Mouse (Mus musculus) forelimb bud, embryonic 11.5 days (tissue): Measurements from ENCODE around the gene Spcs2.
"Not testable (repeated sequence)": the region's sequence is repeated elsewhere in the genome, so short reads cannot be mapped to it uniquely, and the experiment has no call there.

ENCODE experiments used
- DNase-seq: peaks from one replicate; pipeline ENCODE4 v3.0.0-alpha.2; 2012; ENCODE audit warnings: low read depth, low spot score

The Spcs2 gene

DNA sequence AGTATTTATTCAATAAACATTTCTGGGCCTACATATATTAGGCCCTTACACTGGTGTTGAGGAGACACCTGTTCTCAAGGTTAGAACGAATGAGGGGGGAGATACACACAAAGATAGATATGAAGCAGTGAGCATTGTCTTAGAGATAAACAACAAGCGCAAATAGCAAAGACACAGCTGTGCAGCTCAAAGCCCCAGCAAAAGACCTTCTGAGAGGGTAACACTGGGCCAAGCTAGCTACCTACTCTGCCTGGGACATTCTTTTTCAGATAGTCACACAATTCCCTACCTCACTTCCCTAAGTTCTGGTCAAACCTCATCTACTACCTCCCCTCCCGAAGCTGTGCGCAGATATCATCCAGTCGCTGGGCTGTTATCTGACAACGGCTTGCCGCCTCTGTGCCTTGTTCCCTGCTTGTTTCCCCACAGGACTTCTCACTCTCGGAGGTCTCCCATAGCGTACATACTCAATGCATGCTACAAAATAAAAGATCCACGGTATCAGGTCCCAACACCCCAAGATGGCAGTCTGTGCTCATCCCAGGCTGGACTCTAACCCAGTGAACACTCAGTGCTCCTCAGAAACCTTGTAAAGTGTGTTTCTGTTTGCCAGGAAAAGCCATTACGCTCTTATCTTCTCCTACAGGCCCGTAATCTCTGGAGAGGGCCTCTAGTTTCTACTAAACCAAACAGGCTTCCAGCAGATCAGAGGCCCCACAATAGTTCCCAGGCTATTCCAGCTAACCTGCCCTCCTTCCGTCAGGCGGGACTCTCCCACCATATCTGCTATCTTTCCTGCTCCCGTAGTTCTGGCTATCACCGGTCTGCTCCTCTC, 38.4 kb downstream of the Spcs2 start:
- DNase-seq = no peak

DNA sequence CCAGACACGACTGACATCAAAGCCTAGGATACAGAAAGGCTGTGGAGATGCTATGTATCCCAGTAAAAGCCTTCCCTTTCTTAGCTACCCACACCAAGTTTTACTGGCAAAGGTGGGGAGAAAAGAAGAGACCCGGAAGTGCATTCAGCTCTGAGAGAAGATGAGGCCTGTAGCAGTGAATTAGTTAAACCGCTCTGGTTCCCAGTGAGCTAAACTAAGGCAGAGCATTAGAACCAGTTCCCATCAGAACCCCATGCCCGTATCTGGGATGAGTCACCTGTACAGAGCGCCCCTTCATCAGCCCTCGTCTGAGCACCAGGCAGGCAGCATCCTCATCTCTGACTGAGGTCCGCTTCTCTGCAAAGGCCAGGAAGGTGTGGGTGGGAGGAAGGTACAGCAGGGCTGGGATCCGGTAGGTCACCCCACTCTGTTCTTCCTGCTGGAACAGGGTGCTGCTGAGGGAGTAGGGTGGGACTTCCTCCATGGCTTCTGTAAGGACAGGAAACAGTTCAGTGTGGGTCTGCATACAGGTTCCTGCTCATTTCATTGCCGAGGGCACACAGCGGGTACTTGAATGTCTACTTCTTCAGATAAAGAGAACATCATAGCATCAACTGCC, 40.1 kb downstream of the Spcs2 start:
- no peak for DNase-seq

DNA sequence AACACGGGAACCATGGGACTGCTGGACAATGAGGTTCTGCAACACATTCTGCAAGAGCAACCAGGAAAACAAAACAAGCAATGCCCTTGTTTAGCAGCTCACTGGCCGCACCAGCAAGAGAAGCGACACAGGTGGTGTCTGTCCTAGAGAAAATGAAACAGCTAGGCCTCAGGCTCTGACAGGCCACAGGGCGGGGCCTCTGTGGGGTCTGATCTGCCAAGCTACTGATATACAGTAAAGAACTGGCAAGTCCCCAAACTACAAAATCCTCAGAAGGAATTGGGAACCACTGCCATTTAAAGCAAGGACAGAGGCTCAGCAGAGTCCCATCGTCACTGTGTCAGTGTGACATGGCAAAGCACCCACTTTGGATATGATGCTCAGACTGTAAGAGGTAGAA, 40.8 kb downstream of the Spcs2 start:
- no peak for DNase-seq

DNA sequence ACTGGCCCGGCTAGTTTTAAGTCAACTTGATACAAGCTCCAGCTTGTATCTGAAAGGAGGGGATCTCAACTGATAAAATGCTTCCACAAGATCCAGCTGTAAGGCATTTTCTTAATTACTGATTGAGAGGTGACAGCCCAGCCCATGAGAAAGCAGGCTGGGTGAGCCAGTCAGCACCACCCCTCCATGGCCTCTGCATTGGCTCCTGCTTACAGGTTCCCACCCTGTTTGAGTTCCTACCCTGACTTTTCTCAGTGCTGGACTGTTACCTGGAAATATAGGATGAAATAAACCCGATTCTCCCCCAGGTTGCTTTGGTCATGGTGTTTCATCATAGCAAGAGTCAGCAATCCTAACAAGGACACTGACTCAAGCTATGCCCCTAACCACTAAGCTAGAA, 41.3 kb downstream of the Spcs2 start:
- no peak for DNase-seq

DNA sequence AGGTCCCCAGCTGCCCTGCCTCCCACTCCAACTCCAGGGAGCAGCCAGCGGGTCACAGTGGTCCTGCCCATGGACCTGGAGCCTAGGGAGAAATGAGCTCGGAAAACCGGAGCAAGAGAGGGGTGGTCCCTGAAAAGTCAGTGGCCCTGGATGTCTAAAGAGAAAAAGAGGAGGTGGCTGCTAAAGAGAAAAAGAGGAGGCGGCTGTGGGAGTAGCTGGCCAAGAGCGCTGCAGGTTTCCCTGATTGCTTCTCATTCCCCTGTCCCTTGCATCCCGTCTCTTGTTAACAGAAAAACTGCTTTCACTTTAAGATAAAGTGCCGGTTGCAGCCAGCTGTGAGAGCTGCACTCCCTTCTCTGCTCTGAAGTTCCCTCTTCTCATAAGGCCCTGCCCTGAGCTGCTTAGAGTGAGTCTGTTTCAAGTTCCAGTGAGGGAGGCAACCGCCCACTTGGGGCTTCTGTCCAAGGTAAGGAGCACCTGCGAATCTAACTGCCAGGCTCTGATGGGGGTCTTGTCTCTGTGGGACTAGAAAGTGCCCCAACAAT, 45.0 kb downstream of the Spcs2 start:
- DNase-seq = not testable (repeated sequence)

DNA sequence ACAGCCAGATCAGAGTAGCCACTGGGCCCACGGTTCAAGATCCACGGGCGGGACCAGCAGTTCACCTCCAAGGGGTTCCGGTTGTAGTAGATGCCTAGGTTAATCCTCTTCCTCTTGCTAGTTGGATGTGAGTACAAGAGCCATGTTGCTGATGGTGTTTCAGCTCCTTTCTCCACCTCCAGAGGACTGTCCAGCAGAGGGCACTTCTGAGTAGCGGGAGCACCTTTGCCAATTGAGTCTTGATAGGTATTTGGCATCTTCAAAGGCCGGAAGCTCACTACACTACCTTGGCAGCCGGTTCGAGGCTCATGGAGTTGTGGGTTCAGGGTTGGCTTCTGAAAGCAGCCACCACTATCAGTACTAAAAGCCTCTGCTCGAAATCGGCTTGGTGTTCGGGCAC, 49.9 kb downstream of the Spcs2 start:
- no peak for DNase-seq

DNA sequence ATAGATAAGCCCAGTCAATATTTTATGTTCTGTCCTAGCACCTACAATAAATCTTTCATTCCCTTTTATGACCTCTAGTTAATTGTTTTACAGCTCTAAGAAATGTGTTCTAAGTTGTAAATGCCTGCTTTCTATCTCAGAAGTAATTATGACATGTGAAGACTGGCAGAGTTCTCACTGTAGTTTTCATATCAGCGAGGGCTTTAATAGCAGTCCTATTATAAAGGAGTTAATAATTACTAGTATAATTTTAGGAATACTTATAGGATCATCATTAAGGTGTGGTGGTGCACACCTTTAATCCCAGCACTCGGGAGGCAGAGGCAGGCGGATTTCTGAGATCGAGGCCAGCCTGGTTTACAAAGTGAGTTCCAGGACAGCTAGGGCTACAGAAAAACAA, 51.6 kb downstream of the Spcs2 start:
- DNase-seq = no peak

DNA sequence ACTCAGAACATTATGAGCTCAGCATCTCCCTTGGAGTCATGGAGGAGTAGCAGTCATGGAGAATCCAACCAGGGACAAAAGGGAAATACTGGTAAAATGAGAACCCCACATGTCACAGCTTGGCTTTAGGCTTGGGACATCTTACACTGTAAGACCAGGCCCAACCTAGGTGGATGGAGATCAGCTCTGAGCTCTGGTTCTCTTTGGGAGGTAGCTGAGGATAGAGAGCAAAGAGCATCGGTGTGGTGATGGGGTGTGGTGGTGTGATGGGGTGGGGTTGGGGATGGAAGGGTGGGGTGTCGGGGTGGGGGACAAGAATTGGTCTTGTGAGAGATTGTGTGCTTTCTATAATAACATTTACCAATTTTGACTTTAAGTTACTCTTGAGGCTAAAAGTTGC, 52.4 kb downstream of the Spcs2 start:
- no peak for DNase-seq

DNA sequence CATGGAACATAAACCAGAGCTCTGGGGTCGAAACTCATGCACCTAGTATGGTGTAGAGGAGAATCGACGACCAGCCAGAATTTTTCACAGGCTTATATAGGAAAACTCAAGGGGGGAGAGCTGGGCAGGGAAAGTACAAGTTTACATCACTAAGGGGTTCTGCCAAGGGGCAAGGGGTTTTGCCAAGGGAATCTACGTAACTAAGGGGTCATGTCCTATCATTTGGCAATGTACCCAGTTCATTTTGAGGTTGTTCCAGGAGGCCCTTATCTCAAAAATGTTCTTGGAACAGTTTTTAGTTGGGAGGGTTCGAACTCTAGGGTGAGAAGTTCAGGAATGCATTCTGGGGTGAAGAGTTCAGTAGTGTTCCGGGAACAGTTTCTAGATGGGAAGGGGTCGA, 56.2 kb downstream of the Spcs2 start:
- not testable (repeated sequence) for DNase-seq

DNA sequence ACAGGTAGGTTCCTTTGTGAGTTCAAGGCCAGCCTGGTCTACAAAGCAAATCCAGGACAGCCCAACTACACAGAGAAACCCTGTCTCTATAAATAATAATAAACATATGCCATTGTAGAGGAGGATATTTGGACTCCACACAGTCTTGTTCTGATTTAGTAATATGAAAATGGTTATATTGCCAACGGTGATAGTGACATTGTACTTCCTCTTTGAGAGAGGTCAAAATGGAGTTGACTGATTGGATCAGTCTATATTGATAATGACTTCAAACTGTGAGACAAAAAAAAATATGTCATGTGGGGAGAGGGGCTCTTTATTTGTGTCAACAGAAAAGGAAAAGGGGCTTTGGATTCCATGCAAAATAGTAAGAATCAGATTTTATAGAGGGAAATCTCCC, 57.9 kb downstream of the Spcs2 start:
- no peak for DNase-seq

DNA sequence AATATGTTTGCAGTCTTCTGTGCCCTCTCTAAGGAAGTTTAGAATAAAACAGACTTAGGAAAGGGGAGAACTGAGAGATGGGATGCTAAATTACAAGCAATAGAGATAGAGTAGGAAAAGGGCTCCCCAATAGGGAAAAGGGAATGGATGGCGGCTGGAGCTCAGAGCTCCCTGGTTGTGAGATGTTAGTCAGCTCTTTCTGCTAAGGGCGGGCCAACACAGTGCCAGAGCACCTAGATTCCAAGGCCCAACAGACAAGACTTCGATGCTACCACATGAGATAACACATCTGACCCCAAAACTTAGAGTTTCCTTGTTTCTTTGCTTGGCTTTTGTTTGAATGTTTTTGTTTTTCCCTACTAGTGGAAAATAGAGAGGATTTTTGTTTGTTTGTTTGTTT, 59.2 kb downstream of the Spcs2 start:
- DNase-seq = not testable (repeated sequence)

DNA sequence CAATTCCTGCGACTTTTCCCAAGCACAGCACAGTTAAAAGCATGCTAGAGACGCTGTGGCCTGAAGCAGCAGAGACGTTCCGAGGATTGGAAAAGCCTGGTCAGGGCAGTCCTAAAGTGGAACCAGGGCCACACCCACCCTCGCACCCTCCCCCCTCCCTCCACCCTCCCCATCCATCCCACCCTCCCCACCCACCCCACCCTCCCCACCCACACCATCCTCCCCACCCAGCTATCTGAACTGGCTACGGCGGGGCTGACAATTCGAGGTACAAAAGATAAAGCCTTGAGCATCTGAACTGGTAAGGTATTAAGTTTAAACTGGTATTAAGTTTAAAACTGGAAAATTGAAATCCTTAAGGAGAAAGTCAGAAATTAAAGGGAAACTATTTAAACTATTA, 59.7 kb downstream of the Spcs2 start:
- DNase-seq = no peak

DNA sequence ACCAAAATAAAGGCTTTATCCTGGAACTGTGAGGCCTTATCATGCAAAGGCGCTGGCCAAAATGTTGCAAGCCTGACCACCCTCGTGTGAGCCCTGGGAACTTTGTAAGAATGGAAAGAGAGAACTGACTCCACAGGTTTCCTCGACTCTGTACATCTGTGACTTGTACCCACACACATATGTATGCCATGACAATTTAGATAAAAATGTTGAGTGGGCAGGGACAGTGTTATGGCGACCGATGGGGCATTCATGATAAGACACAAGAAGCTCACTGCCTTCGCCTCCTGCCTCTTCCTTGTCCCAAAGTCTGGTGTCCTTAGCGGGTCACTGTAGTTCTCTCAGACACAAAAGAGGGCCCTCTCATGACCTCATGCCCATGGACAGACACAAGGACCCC, 64.1 kb downstream of the Spcs2 start:
- no peak for DNase-seq

DNA sequence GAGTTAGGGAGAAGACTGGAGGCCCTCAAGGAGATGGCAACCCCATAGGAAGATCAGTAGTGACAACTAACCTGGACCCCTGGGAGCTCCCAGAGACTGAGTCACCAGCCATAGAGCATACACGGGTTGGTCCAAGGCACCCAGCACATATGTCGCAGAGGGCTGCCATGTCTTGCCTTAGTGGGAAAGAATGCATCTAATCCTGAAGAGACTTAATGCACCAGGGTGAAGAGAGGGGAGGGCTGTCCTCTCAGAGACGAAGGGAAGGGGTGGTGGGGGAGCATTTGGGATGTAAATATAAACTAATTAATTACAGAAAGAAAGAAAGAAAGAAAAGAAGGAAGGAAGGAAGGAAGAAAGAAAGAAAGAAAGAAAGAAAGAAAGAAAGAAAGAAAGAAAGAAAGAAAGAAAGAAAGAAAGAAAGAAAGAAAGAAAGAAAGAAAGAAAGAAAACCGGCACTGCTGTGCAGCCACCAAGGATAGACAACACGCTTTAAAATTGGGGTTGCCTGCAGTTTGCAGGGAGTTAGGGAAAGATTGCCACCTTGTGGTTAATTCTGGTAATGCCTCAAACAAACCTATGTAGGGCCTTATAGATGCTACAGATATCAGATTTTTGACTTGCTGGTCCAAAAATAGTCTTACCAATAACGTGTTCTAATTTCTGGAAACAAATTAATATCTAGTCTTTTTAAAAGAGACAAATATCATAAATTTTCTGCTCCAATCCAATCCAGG, 65.2 kb downstream of the Spcs2 start:
- peak; percentile 90 for DNase-seq

DNA sequence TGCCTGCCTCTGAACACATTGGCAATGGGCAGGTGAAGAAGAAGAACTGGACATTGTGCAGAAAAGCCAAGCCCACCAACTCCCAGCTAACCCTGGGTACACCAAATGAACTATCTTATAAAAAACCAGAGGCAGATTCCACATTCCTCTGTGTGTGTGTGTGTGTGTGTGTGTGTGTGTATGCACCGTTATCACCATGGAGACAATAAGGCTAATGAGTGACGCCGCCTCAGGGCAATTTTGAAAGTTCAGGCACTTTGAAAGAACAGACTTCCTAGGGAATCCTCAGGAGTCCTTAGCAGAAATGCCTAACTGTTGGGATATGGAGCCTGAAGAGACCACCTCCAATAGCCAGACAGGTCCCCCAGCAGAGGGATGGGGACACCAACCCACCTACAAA, 66.0 kb downstream of the Spcs2 start:
- no peak for DNase-seq

DNA sequence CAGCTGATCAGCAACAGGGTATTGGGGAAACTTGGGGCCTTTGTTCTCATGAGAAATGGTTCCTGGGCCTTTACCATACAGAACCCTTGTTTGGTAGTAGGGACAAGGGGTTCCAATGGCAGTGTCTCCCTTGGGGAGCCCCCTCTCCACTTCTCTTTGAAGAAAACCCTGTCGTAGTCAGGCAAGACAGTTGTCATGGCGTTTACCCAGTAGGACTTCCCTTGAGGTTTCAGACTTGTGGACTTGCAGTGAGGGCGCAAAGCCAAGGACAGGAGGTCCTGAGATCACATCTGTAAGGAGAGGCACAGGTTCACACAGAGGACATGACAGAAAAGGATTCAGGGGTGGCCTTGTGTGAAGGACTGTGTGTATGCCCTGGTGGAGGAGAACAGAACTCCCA, 66.8 kb downstream of the Spcs2 start:
- DNase-seq = no peak

DNA sequence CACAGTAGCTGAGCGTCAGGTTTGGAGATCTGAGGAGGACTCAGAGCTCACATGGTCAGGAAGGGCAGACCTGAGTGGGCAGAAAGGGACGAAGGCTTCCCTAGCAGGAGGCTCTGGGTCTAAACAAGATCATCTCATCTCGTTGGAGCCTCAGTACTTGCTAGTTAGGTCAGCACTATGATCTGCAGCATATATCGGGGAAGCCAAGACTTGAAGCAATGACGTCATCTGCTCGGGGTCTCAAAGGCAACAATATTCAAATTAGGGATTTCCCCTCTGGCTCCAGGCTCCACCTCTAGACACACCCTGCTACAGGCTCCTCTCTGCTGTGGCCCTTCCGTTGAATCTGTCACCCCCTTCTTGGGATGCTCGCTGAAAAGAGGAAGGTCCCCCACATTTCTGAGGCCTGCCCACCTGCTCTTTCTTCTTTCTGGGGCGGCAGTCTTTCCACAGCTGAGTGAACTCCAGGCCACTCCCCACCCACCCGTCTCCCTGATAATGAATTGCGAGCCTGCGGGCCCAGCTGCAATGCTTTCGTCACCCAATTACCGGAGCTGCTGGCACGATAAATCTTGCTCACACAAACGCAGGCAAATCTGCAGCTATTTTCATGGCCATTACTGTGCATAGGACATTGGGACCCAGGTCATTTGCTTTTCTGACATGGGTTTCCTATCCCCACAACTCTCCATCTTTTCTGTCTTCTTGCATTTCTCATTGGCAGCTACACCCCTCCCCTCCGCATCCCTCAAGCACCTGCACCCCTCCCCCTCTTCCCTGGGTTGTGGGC, 67.9 kb downstream of the Spcs2 start:
- peak; percentile 70 for DNase-seq

DNA sequence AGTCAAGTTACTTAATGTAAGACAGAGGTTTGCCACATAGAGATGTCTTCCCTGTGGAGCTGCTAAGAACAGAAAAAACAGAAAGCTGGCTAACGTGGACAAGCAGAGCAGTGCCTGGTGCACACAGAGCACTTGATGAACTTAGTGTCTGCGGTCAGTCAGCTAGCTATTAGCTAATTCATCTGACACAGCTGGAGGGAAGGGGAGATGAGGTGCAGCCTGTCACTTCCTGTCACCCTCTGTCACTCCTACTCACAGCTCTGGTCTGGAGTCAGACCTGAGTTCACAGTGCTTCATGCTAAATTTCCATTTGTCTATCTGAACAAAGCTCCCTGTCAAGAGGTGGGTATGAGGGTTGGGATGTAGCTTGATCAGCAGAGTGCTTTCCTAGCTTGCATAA, 69.2 kb downstream of the Spcs2 start:
- no peak for DNase-seq

DNA sequence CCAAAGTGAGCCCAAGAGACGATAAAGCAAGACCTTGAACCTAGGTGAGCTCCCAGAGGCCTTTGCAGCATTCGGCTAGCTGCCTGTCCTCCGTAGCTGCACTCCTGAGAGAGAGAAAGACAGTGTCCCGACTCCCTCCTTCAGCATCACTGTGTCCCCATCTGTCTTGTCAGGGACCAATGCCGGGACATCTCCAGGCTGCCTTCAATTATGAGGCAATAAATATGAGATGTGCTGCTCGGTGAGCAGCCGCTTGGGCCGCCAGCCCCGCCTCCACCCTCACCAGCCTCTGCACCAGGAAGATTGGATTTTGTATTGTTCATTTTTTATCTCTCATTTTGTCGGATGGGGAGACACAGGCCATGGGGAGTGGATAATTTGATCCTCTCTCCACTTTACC, 72.4 kb downstream of the Spcs2 start:
- DNase-seq = no peak

DNA sequence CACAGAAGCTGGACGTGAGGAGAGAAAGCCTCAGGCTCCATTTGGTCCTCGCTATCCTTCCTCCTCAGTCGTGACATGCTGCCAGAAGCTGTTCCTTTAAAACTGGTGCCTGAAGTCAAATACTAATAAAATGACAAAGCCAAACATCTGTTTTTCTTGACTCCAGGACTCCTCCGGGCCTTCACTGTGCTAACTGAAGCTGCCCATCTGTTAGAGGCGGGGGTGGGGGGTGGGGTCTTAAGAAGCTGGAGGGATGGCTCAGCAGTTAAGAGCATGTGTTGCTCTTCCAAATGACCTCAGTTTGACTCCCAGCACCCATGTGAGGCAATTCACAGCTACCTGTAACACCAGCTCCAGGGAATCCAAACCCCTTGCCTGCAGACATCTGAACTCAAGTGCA, 74.7 kb downstream of the Spcs2 start:
- DNase-seq = peak; percentile 46

DNA sequence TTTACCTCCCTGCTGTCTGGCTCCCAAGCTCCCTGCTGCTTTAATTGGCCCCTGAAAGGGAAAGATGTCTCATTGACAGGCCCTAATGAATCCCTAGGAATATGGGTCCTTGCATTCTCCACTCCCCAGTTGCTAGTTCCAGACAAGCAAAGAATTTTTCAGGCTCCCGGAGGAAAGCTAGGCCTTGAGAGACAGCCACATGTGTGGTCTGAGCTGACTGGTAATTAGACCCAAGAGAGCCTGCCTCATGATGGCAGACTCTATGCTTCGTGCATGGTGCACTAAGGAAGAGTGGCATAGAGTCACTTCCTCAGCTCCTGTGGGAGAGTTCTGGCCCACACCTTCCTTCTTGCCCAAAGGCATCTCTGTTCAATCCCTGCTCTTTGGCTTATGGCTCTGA, 75.3 kb downstream of the Spcs2 start:
- DNase-seq = no peak
